Mouse (Mus musculus): ENCODE results near the gene Cfc1. TPM values are rescaled to one million over a fixed set of nuclear protein-coding genes. Genes with fewer than 3 reads are reported as not detected.

The Cfc1 gene
- polyA plus RNA-seq, 1 experiment from 2014 or later = 0.29 TPM

- H3K9ac ChIP-seq (replicated peaks) = no peak within 1 kb of the TSS
- WGBS = 89% methylated on average over 15 of the region's 15 CpGs
- ATAC-seq (ENCODE audit: low FRiP score) = no peak
- no peak within 1 kb of the TSS for H3K27ac ChIP-seq (replicated peaks)
- no peaks in the 10 kb centered on the region for H3K4me1 ChIP-seq
- H3K36me3 ChIP-seq = no peaks in the 10 kb centered on the region
- H3K9me3 ChIP-seq (replicated peaks) = no peaks in the 10 kb centered on the region
- no peak within 1 kb of the TSS for H3K4me3 ChIP-seq (replicated peaks)
- H3K4me2 ChIP-seq = no peak within 1 kb of the TSS
- H3K27me3 ChIP-seq (replicated peaks) = no peaks in the 10 kb centered on the region
Measured at GRCm38 (mm10) chr1:34560843-34561242, 25.4 kb downstream of the Cfc1 start, which contains the start of gene Prss40. Gene Prss40 (minus strand): TSS chr1:34560943.

GRCm38 (mm10) chr1:34564383-34565045, 29.1 kb downstream of the Cfc1 start:
- Histone ChIP-seq H3K36me3 (no peaks in the 10 kb centered on the region), H3K4me3 (replicated peaks) (no peak overlapping the region), H3K27ac (replicated peaks) (no peak overlapping the region), H3K27me3 (replicated peaks) (no peaks in the 10 kb centered on the region), H3K4me1 (no peaks in the 10 kb centered on the region), H3K9me3 (replicated peaks) (no peaks in the 10 kb centered on the region), H3K4me2 (no peak overlapping the region), H3K9ac (replicated peaks) (no peak overlapping the region)
- 83% methylated on average over 8 of the region's 8 CpGs for WGBS
- no peak for ATAC-seq (ENCODE audit: low FRiP score)

- 97% methylated on average over 2 of the region's 2 CpGs for WGBS
- Histone ChIP-seq H3K4me1 (no peaks in the 10 kb centered on the region), H3K9me3 (replicated peaks) (no peaks in the 10 kb centered on the region), H3K4me3 (replicated peaks) (no peak overlapping the region), H3K36me3 (no peaks in the 10 kb centered on the region), H3K9ac (replicated peaks) (no peak overlapping the region), H3K4me2 (no peak overlapping the region), H3K27me3 (replicated peaks) (no peaks in the 10 kb centered on the region), H3K27ac (replicated peaks) (no peak overlapping the region)
- no peak for ATAC-seq (ENCODE audit: low FRiP score)
Measured at GRCm38 (mm10) chr1:34568120-34568519, 32.7 kb downstream of the Cfc1 start.

- WGBS = 97% methylated on average over 2 of the region's 2 CpGs
- Histone ChIP-seq H3K27ac (replicated peaks) (no peak overlapping the region), H3K4me3 (replicated peaks) (no peak overlapping the region), H3K36me3 (no peaks in the 10 kb centered on the region), H3K4me1 (no peaks in the 10 kb centered on the region), H3K9ac (replicated peaks) (no peak overlapping the region), H3K4me2 (no peak overlapping the region), H3K9me3 (replicated peaks) (no peaks in the 10 kb centered on the region), H3K27me3 (replicated peaks) (no peaks in the 10 kb centered on the region)
- no peak for ATAC-seq (ENCODE audit: low FRiP score)
Measured at GRCm38 (mm10) chr1:34569876-34570275, 34.4 kb downstream of the Cfc1 start.

GRCm38 (mm10) chr1:34571431-34571830, 36.0 kb downstream of the Cfc1 start:
- 77% methylated on average over 6 of the region's 6 CpGs for WGBS
- Histone ChIP-seq H3K36me3 (no peaks in the 10 kb centered on the region), H3K4me2 (no peak overlapping the region), H3K27ac (replicated peaks) (no peak overlapping the region), H3K9me3 (replicated peaks) (no peaks in the 10 kb centered on the region), H3K4me3 (replicated peaks) (no peak overlapping the region), H3K9ac (replicated peaks) (no peak overlapping the region), H3K27me3 (replicated peaks) (no peaks in the 10 kb centered on the region), H3K4me1 (no peaks in the 10 kb centered on the region)
- ATAC-seq (ENCODE audit: low FRiP score) = no peak

- peaks cover 7% of the 10 kb centered on the region; the same call in 1 of the 2 replicates for H3K27me3 ChIP-seq (replicated peaks)
- no peaks in the 10 kb centered on the region for H3K36me3 ChIP-seq
- no peak overlapping the region for H3K27ac ChIP-seq (replicated peaks)
- no peak for ATAC-seq (ENCODE audit: low FRiP score)
- WGBS = 90% methylated on average over 6 of the region's 6 CpGs
- H3K4me3 ChIP-seq (replicated peaks) = no peak overlapping the region
- H3K9ac ChIP-seq (replicated peaks) = no peak overlapping the region
- no peak overlapping the region for H3K4me2 ChIP-seq
- H3K9me3 ChIP-seq (replicated peaks) = no peaks in the 10 kb centered on the region
- H3K4me1 ChIP-seq = no peaks in the 10 kb centered on the region
Measured at GRCm38 (mm10) chr1:34573221-34573620, 37.8 kb downstream of the Cfc1 start.

GRCm38 (mm10) chr1:34578851-34579781, 43.7 kb downstream of the Cfc1 start, which contains the start of gene Amer3:
Gene Amer3 (plus strand): TSS chr1:34579657.
- WGBS = under 1% methylated on average over 53 of the region's 53 CpGs
- H3K9me3 ChIP-seq (replicated peaks) = no peaks in the 10 kb centered on the region

GRCm38 (mm10) chr1:34579782-34580356, 44.4 kb downstream of the Cfc1 start:
- Histone ChIP-seq H3K27ac (replicated peaks) (peak overlapping the region; percentile 91), H3K4me3 (replicated peaks) (peak overlapping the region; percentile 64), H3K4me1 (peaks cover 47% of the 10 kb centered on the region), H3K27me3 (replicated peaks) (peaks cover 7% of the 10 kb centered on the region; the same call in 1 of the 2 replicates), H3K9ac (replicated peaks) (peak overlapping the region; percentile 80), H3K9me3 (replicated peaks) (no peaks in the 10 kb centered on the region), H3K4me2 (peak overlapping the region; percentile 82), H3K36me3 (no peaks in the 10 kb centered on the region)
- under 1% methylated on average over 18 of the region's 18 CpGs for WGBS
- peak; percentile 76 for ATAC-seq (ENCODE audit: low FRiP score)

More at GRCm38 (mm10) chr1:34578851-34579781, 43.7 kb downstream of the Cfc1 start, which contains the start of gene Amer3:
- Histone ChIP-seq H3K4me2 (peak within 1 kb of the TSS; percentile 82), H3K4me1 (peaks cover 40% of the 10 kb centered on the region), H3K9ac (replicated peaks) (peak within 1 kb of the TSS; percentile 80), H3K27me3 (replicated peaks) (peaks cover 7% of the 10 kb centered on the region; the same call in 1 of the 2 replicates), H3K4me3 (replicated peaks) (peak within 1 kb of the TSS; percentile 64), H3K27ac (replicated peaks) (peak within 1 kb of the TSS; percentile 91), H3K36me3 (no peaks in the 10 kb centered on the region)
- ATAC-seq (ENCODE audit: low FRiP score) = peak; percentile 94

- no peak for ATAC-seq (ENCODE audit: low FRiP score)
- H3K9me3 ChIP-seq (replicated peaks) = no peaks in the 10 kb centered on the region
- no peak overlapping the region for H3K9ac ChIP-seq (replicated peaks)
- H3K27ac ChIP-seq (replicated peaks) = no peak overlapping the region
- 63% methylated on average over 6 of the region's 6 CpGs for WGBS
- H3K4me3 ChIP-seq (replicated peaks) = no peak overlapping the region
- peaks cover 3% of the 10 kb centered on the region; the same call in 1 of the 2 replicates for H3K27me3 ChIP-seq (replicated peaks)
- H3K36me3 ChIP-seq = peaks cover 13% of the 10 kb centered on the region
- H3K4me2 ChIP-seq = peak overlapping the region; percentile 28; the same call in 1 of the 2 replicates
- peaks cover 47% of the 10 kb centered on the region for H3K4me1 ChIP-seq
Measured at GRCm38 (mm10) chr1:34582218-34582617, 46.8 kb downstream of the Cfc1 start.

- H3K9ac ChIP-seq (replicated peaks) = no peak overlapping the region
- no peak overlapping the region for H3K4me2 ChIP-seq
- 20% methylated on average over 4 of the region's 4 CpGs for WGBS
- peak; percentile 15; the same call in 1 of the 2 replicates for ATAC-seq (ENCODE audit: low FRiP score)
- H3K4me3 ChIP-seq (replicated peaks) = no peak overlapping the region
- no peak overlapping the region for H3K27ac ChIP-seq (replicated peaks)
- peaks cover 42% of the 10 kb centered on the region for H3K4me1 ChIP-seq
- no peaks in the 10 kb centered on the region; the same call in 1 of the 2 replicates for H3K27me3 ChIP-seq (replicated peaks)
- no peaks in the 10 kb centered on the region for H3K9me3 ChIP-seq (replicated peaks)
- H3K36me3 ChIP-seq = peaks cover 29% of the 10 kb centered on the region
Measured at GRCm38 (mm10) chr1:34583821-34584263, 48.4 kb downstream of the Cfc1 start.

GRCm38 (mm10) chr1:34584736-34585135, 49.3 kb downstream of the Cfc1 start:
- H3K4me3 ChIP-seq (replicated peaks) = no peak overlapping the region
- no peak overlapping the region for H3K27ac ChIP-seq (replicated peaks)
- no peak for ATAC-seq (ENCODE audit: low FRiP score)
- H3K9ac ChIP-seq (replicated peaks) = no peak overlapping the region
- H3K4me1 ChIP-seq = peaks cover 35% of the 10 kb centered on the region
- no peak overlapping the region for H3K4me2 ChIP-seq
- H3K9me3 ChIP-seq (replicated peaks) = no peaks in the 10 kb centered on the region
- no peaks in the 10 kb centered on the region; the same call in 1 of the 2 replicates for H3K27me3 ChIP-seq (replicated peaks)
- H3K36me3 ChIP-seq = peaks cover 38% of the 10 kb centered on the region
- 87% methylated on average over 4 of the region's 4 CpGs for WGBS

Data from neural tube, embryonic 15.5 days (tissue).